Mouse (Mus musculus) heart, adult 2 months (tissue): ENCODE measurements around the gene Gng5.

Experiments used
- CTCF ChIP-seq: fragments of 200-600 bp; IDR thresholded peaks from 2 replicates; pipeline ENCODE4 v1.8.1; 2022; ENCODE audit warnings: antibody characterized with exemption, mild to moderate bottlenecking, moderate library complexity
- POLR2A ChIP-seq: fragments of 200-500 bp; IDR thresholded peaks from 2 replicates; pipeline ENCODE4 v1.6.1; 2011; ENCODE audit warnings: mild to moderate bottlenecking, low read depth, low read length, control low read depth; ENCODE audit not compliant: insufficient read depth

GRCm38 (mm10) chr3:146486464-146486863 lies 13.1 kb upstream of the Gng5 start:
- TF ChIP-seq POLR2A (no peak), CTCF (no peak)
